Mouse (Mus musculus) bone marrow macrophage, adult 2 months (primary cell): ENCODE measurements around the gene Ifng.

ENCODE experiments used
- CTCF ChIP-seq: IDR thresholded peaks from 2 replicates; pipeline ENCODE4 v1.5.1; 2012; ENCODE audit warnings: low read depth, mild to moderate bottlenecking, low read length, moderate library complexity
- POLR2A ChIP-seq: IDR thresholded peaks from 2 replicates; pipeline ENCODE4 v1.6.1; 2012; ENCODE audit warnings: mild to moderate bottlenecking, low read depth, low read length, borderline replicate concordance

- TF ChIP-seq CTCF (no peak), POLR2A (no peak)
These were observed 5.3 kb upstream of the Ifng start for GRCm38 (mm10) chr10:118435501-118435900.
